Comparison of ENCODE assay signal across 8 mouse cellular contexts in the genomic region with DNA sequence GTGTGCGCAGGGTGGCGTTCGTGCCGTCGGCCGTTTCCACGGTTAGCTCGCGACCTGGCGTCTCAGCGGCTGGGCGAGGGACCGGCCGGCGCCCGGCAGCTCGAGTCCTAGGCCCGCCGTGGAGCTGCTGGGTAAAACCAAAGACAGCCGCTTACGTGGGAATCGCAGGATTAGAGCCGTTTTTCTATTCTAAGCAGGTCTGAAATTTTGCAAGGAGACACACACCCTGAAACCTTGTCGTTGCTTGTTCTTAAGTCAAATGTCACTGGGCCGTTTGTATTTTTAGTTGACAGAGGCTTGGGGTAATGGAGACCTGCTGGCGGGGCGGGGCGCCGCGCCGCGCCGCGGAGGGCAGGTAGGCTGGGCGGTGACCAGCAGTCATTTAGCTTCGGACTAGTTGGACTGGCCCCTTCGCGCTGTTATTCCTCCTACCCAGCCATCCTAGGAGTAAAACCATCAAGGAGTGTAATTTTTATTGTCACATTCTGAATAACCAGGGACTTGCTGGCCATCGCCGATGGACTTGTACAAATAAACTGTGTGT. TPM values are rescaled to one million over a fixed set of nuclear protein-coding genes. Genes with fewer than 3 reads are reported as not detected.
DNase-seq lines count a peak whose midpoint lies in the region; ATAC-seq and TF ChIP-seq lines count a peak whose summit lies in the region.

No protein-coding gene starts in this region.

- peak overlapping the region; percentile 95 for H3K9ac ChIP-seq in intestine, embryonic 15.5 days
- H3K9ac ChIP-seq in lung, postnatal 0 days (replicated peaks; ENCODE audit: low read depth) = peak overlapping the region; percentile 96

- peak overlapping the region; percentile 85 for H3K4me2 ChIP-seq in intestine, embryonic 15.5 days (replicated peaks)
- peak overlapping the region; percentile 70 for H3K4me2 ChIP-seq in lung, postnatal 0 days (replicated peaks; ENCODE audit: low read depth, low read length)

- peak overlapping the region; percentile 93 for H3K4me3 ChIP-seq in layer of hippocampus, adult 2 months
- H3K4me3 ChIP-seq in embryonic facial prominence, embryonic 10.5 days = peak overlapping the region; percentile 84
- peak overlapping the region; percentile 99 for H3K4me3 ChIP-seq in intestine, embryonic 15.5 days (replicated peaks)
- peak overlapping the region; percentile 80 for H3K4me3 ChIP-seq in lung, postnatal 0 days (ENCODE audit: low read depth, low read length)

- H3K4me1 ChIP-seq in embryonic facial prominence, embryonic 10.5 days = peaks cover 23% of the 10 kb centered on the region
- H3K4me1 ChIP-seq in intestine, embryonic 15.5 days (replicated peaks) = peaks cover 12% of the 10 kb centered on the region
- H3K4me1 ChIP-seq in lung, postnatal 0 days (ENCODE audit: insufficient read depth, low read depth, low read length) = peaks cover 16% of the 10 kb centered on the region

- no peaks in the 10 kb centered on the region for H3K27me3 ChIP-seq in embryonic facial prominence, embryonic 10.5 days (replicated peaks; ENCODE audit: low read depth, poor library complexity, severe bottlenecking)
- H3K27me3 ChIP-seq in intestine, embryonic 15.5 days (replicated peaks) = no peaks in the 10 kb centered on the region
- H3K27me3 ChIP-seq in lung, postnatal 0 days (replicated peaks; ENCODE audit: insufficient read depth, low read length) = no peaks in the 10 kb centered on the region

- ATAC-seq in intestine, embryonic 15.5 days = peak; percentile 75
- ATAC-seq in lung, postnatal 0 days = peak; percentile 61
- ATAC-seq in megakaryocyte progenitor cell, adult 5-6 weeks (replicated peaks; ENCODE audit: poor library complexity) = no peak

- no peak for TF ChIP-seq EP300 in lung, postnatal 0 days (IDR thresholded peaks at IDR 0.05)

- peak overlapping the region; percentile 90 for H3K27ac ChIP-seq in layer of hippocampus, adult 2 months
- H3K27ac ChIP-seq in embryonic facial prominence, embryonic 10.5 days (replicated peaks) = peak overlapping the region; percentile 87
- H3K27ac ChIP-seq in intestine, embryonic 15.5 days = peak overlapping the region; percentile 85
- peak overlapping the region; percentile 84 for H3K27ac ChIP-seq in lung, postnatal 0 days (ENCODE audit: low read length)

- 2% methylated on average over 40 of the region's 40 CpGs for WGBS in embryonic facial prominence, embryonic 10.5 days
- WGBS in intestine, embryonic 15.5 days = 1% methylated on average over 40 of the region's 40 CpGs
- WGBS in lung, postnatal 0 days = 3% methylated on average over 38 of the region's 40 CpGs

- peaks cover 57% of the 10 kb centered on the region for H3K36me3 ChIP-seq in embryonic facial prominence, embryonic 10.5 days (replicated peaks)
- H3K36me3 ChIP-seq in intestine, embryonic 15.5 days = peaks cover 20% of the 10 kb centered on the region
- peaks cover 15% of the 10 kb centered on the region for H3K36me3 ChIP-seq in lung, postnatal 0 days (ENCODE audit: insufficient read depth, low read length)

- no peak for TF ChIP-seq CTCF in layer of hippocampus, adult 2 months (conservative IDR thresholded peaks at IDR 0.05)
- TF ChIP-seq CTCF in lung, postnatal 0 days (IDR thresholded peaks at IDR 0.05) = no peak

- no peaks in the 10 kb centered on the region for H3K9me3 ChIP-seq in embryonic facial prominence, embryonic 10.5 days
- no peaks in the 10 kb centered on the region for H3K9me3 ChIP-seq in intestine, embryonic 15.5 days
- H3K9me3 ChIP-seq in lung, postnatal 0 days (ENCODE audit: low read length) = no peaks in the 10 kb centered on the region

- DNase-seq in layer of hippocampus, adult 2 months (ENCODE audit: low spot score in 2 of 2) = no peak
- DNase-seq in layer of hippocampus, postnatal 25 days (ENCODE audit: extremely low spot score in 1 of 2, low spot score in 1 of 2) = no peak
- DNase-seq in embryonic facial prominence, embryonic 10.5 days (ENCODE audit: low spot score) = no peak
- DNase-seq in lung, postnatal 0 days (ENCODE audit: low spot score) = peak; percentile 59
- DNase-seq in right cerebral cortex, postnatal 36 days (ENCODE audit: low spot score in 2 of 2) = no peak
- no peak for DNase-seq in layer of hippocampus, adult 9-10 months (ENCODE audit: low spot score)

RNA-seq across cellular contexts. Expression of a gene that starts 0.4 kb away (rescaled TPM):
- total RNA-seq in layer of hippocampus, adult 2 months (2021) = 10 to 100 TPM; 53.3 to 59.7 TPM
- total RNA-seq in layer of hippocampus, postnatal 25 days (2021) = 10 to 100 TPM; 56.6 to 63.4 TPM
- polyA plus RNA-seq in embryonic facial prominence, embryonic 10.5 days (2016; fragmentation: Nextera tagmentation; extraction: Ambion mirVana) = 105 and 109 TPM in 2 replicates
- 129 and 134 TPM in 2 replicates for polyA plus RNA-seq in intestine, embryonic 15.5 days (2015; fragmentation: Nextera tagmentation; extraction: Ambion mirVana)
- 156 and 177 TPM in 2 replicates for polyA plus RNA-seq in lung, postnatal 0 days (2015; fragmentation: Nextera tagmentation; extraction: Ambion mirVana)
- 79.2 and 90.5 TPM in 2 replicates for total RNA-seq in megakaryocyte progenitor cell, adult 5-6 weeks (2015)
- total RNA-seq in megakaryocyte progenitor cell, adult 5-6 weeks (2017) = 51.2 and 55.2 TPM in 2 replicates

RNA-seq across cellular contexts. Expression of a gene that starts 0.5 kb away (rescaled TPM):
- 10 to 100 TPM; 61.2 to 62.5 TPM for total RNA-seq in layer of hippocampus, adult 2 months (2021)
- 10 to 100 TPM; 53.9 to 57.3 TPM for total RNA-seq in layer of hippocampus, postnatal 25 days (2021)
- 59.2 and 61.7 TPM in 2 replicates for polyA plus RNA-seq in embryonic facial prominence, embryonic 10.5 days (2016; fragmentation: Nextera tagmentation; extraction: Ambion mirVana)
- polyA plus RNA-seq in intestine, embryonic 15.5 days (2015; fragmentation: Nextera tagmentation; extraction: Ambion mirVana) = 54.5 and 56.8 TPM in 2 replicates
- 23.8 and 24.1 TPM in 2 replicates for polyA plus RNA-seq in lung, postnatal 0 days (2015; fragmentation: Nextera tagmentation; extraction: Ambion mirVana)
- 84.4 and 88.5 TPM in 2 replicates for total RNA-seq in megakaryocyte progenitor cell, adult 5-6 weeks (2015)
- 61.6 and 68.1 TPM in 2 replicates for total RNA-seq in megakaryocyte progenitor cell, adult 5-6 weeks (2017)
